Mouse (Mus musculus) testis, postnatal 10 days (tissue): ENCODE measurements around the gene Tmeff2.

Experiments
- DNase-seq: peaks from one replicate; pipeline ENCODE4 v3.0.0; 2021; ENCODE audit warnings: low spot score

Tmeff2 gene

DNA sequence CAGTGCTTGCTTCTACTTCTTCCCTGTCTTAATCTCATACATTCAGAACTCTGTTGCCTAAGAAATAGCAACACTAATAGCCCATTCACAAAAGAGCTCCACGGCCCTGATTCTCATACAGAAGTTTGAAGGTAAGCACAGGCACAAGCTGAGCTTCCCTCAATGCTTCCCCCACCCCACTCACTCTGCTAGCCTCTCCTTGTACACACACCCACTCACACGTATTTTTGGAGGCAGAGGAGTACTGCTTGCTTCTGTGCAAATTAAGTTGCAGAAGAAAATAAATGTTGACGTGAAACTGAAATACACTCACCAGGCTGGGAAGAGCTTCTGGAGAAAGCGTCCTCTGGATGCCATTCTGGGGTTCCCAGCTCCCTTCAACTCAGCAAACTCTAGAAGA, 80.1 kb downstream of the Tmeff2 start:
- DNase-seq: no peak

DNA sequence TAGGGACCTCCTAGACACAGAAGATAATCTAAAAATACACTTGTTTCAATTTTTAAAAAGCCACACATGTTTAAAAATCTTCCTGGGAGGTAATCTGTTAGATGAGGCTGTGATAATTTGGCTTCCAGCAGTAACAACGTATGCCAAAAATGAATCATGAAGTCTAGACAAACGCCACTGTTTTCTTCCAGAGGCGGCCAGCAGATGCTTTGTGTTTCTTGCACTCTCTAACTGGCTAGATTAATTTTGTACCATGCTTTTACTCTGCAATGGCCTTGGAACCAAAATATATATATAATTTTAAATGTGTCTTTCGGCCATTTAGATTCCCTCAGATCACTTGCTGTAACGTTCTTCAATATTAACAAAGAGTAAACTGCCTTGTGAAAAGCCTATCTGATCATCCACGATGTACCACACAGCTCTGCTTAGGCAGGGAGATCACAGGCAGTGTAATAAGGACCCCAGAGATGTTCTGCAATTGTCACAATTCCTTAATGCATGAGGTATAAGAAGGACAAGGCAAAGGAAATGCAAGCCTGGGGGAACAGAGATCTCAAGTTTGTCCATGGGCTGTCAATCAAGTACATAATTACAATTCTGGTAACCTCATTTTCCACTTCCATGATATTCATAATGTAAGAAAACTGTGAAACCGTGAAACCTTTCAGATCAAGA, 80.8 kb downstream of the Tmeff2 start:
- no peak for DNase-seq

GRCm38 (mm10) chr1:50990661-50991060, 90.2 kb downstream of the Tmeff2 start:
- no peak for DNase-seq

DNA sequence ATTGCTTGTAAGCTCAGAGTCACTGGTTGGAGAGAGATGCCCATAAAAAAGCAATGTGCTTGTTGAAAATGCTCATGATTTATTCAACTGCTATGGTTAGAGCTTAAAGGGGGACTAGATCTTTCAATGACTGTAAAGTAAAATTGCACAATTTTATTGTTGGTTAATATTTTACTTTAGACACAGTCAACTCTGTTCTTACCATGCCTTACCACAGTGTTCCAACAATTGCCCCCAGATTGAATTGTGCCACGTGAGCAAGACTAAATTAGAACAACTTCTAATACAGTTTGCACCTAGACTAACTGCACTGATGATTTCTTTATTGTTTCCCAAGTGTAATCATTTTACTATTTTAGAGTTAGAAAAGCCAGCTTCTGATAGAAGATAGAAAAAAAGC, 94.1 kb downstream of the Tmeff2 start:
- DNase-seq: no peak

- no peak for DNase-seq
Observed at GRCm38 (mm10) chr1:50999793-51000192, 99.3 kb downstream of the Tmeff2 start.

GRCm38 (mm10) chr1:51008344-51008743, 107.9 kb downstream of the Tmeff2 start:
- no peak for DNase-seq

DNA sequence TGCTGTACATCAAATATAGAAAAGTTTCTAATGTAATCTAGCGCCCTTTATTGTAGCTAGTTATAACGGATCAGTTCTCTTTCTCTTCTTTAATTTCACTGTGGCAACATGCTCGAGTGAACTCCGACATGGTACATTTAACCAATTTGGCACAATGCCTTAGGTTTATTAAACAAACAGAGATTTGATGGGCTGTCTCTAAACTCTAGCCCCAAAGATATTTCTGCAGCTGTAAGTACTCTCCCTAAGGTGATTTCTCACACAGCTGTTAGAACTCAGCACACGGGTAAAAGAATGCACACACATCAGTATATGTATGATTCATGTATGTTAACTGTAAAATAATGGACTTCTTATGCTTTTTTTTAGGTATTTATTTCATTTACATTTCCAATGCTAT, 139.8 kb downstream of the Tmeff2 start:
- no peak for DNase-seq

DNA sequence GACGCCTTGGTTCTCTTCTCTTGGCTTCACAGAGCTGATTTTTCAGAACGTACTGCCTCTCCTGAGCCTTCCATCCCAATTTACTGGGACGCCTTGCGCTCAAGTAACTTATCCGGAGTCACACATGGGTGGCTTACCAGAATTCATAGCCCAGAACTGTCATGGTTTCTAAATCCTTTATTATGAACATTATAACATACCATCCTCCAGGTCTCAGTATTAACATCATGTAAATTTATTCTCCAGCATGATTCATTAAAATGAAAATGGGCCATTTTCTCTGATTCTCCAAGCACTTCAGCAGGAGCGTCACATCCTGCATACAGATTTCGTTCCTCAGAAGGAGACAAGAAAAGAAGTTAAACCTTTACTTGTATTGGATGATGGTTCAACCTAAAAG, 144.4 kb downstream of the Tmeff2 start:
- no peak for DNase-seq

- DNase-seq: no peak
Observed at GRCm38 (mm10) chr1:51064549-51064948, 164.1 kb downstream of the Tmeff2 start.

DNA sequence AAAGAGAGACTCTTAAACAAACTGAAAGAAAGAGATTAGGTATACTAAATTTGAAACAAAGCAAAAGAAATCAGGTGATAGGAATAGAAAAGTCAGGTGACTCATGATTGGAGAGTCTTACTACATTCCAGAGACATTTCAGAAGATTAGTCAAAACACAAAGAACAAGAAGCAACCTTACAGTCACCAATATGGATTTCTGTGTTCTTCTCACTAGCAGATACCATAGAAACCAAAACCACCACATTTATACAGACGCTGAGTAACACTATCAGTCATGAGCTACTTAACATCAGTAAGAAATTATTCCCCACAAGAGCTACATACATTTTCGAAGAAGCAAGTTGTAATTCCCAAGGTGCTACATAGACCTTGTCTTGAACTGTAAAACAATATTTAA, 165.2 kb downstream of the Tmeff2 start:
- no peak for DNase-seq

DNA sequence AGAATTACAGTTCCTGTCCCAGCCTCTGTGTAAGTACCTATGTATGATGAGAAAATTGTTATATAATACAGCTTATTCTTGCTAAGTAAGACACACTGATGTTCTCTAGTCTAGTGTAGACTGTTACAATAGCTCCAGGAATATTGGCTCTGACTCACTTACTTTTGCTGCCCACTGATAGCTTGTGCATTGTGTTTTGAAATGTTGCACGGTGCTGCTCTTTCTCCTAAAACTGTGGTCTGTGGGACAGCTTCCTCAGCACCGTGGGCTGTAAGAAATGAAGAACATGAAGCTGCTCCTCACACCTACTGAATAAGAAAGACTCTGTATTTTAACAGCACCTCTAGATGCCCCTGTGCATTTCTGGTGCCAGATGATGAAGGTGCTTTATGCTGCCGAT, 168.4 kb downstream of the Tmeff2 start:
- DNase-seq: no peak

GRCm38 (mm10) chr1:51069288-51069687, 168.8 kb downstream of the Tmeff2 start:
- no peak for DNase-seq

GRCm38 (mm10) chr1:51074076-51074475, 173.6 kb downstream of the Tmeff2 start:
- no peak for DNase-seq

DNA sequence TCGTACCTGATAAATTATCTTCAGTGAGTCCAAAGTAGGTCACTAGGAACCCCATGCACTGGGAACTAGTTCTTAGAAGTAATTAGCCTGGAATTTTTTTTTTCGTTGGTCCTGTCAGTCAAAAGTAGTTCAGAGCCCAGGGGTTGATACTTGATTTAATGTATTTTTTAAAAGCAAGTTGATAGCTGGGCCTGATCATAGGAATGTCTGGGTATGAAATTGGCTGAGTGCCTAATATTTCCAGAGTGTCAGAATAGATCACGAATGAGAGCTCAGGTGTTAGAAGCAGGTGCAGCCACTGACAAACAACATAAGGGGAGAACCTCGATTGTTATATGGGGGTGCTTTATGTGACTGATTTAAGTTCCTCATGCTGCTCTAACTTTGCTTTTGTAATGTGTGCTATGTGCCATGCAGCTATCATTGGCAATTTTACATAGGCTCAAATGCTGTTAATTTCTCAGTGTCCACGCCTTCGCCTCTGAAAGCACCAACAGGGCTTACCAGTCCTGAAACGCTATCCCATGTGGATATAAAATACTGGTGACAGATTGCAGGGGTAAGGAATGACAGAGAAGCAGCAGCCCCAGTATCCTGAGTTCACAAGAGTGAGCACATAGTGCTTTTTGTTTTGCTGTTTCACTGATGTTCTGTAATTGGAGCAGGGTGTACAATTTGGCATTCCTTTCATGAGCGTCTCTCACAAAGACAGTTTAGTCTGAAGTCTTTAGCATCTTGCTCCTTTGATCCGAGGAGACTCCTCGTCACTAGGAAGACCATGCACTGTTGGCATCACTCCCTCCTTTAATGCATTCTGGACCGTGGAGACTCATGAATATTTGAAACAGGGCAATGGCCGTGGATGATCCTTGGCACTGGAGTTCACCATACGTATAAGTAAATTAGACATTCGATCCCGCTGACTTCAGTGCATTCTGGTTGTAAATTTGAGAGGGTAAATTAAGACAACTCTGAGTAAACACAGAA, 175.6 kb downstream of the Tmeff2 start:
- no peak for DNase-seq

- DNase-seq: no peak
Observed at GRCm38 (mm10) chr1:51088921-51089320, 188.5 kb downstream of the Tmeff2 start.

DNA sequence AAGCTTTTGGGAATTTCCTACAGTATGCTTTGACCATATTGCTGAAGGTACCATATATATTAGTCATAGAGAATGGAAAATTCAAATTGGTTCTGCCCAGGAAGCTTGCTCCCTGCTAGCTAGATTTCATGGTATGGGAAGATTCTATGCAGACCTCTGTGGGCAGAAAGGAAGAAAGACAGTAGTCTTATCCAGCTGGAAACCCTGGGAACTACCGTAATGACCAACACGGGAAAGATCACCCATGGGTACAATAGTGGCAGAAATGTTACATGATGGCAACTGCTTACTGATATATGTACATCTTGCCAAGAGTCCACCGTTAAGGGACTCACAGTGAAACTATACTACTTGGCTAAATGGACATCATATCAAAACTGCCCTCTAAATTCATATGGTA, 189.4 kb downstream of the Tmeff2 start:
- no peak for DNase-seq

DNA sequence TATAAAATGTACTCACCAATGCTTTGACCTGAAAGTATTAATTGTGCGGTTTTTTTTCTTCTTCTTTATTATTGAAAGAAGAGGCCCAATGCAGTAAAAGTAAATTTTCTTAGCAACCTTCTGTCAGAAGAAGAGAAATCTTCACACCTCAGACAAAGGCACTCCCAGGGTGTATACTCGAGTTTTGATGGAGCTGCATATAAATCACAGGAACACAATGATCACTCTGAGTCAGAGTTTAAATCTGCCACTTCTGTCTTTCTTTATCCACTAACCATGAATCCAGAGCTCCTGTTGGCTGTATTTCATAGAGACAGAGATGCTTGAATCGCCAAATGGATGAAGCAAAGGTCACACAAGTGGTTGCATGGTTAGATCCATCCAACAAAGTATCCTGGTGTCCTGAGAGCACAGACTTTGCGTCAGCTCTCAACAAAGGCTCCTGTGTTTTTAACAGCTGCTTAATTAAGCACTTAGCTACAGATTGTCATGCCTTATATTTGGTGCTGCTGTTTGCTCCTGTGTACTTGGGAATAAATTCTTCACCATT, 189.8 kb downstream of the Tmeff2 start:
- no peak for DNase-seq

- no peak for DNase-seq
Observed at GRCm38 (mm10) chr1:51094713-51095112, 194.3 kb downstream of the Tmeff2 start.

GRCm38 (mm10) chr1:51096848-51097598, 196.6 kb downstream of the Tmeff2 start:
- DNase-seq: no peak

GRCm38 (mm10) chr1:51101034-51101590, 200.7 kb downstream of the Tmeff2 start:
- no peak for DNase-seq

DNA sequence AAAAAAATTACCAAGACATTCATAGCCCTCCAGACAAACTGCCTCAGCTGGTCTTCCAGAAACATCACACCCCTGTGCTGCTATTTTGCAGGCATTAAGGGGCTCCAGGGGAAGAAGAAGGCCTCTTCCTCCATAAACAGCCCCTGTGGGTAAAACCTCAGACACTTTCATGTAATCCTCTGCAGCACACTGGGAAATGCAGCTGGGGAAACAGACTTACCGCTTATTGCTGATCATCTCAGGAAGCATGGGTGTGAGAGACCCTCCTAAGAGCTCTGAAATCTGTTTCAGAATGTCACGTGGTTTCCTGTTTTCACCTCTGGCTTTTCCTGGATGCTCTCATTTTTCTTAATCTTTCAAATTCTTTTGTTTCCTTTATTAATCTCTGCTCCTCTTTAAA, 204.3 kb downstream of the Tmeff2 start:
- DNase-seq: no peak

GRCm38 (mm10) chr1:51106401-51106920, 206.0 kb downstream of the Tmeff2 start:
- DNase-seq: no peak
